ENCODE assay signal across 21 mouse cellular contexts in genomic region chr5:21532921-21533320, GRCm38 (mm10). TPM values are rescaled to one million over a fixed set of nuclear protein-coding genes. Genes with fewer than 3 reads are reported as not detected.
DNase-seq lines count a peak whose midpoint lies in the region; ATAC-seq and TF ChIP-seq lines count a peak whose summit lies in the region.
"Had no signal": no experiment of that assay in that cellular context is flagged by ENCODE, and none has a peak within 500 bp of the region (broad histone marks: within the 10 kb centered on the region; RNA-seq: fewer than 3 reads in every experiment).

No protein-coding gene starts in this region.

- H3K4me2 ChIP-seq in kidney, embryonic 16.5 days (replicated peaks; ENCODE audit: low read depth, low read length), result no peak overlapping the region
- H3K4me2 ChIP-seq: embryonic facial prominence, embryonic 13.5 days; hindbrain, embryonic 12.5 days; intestine, embryonic 15.5 days; lung, embryonic 14.5 days; neural tube, embryonic 12.5 days had no signal

- no peak overlapping the region for H3K9ac ChIP-seq in kidney, embryonic 16.5 days (replicated peaks; ENCODE audit: low read length)
- H3K9ac ChIP-seq: embryonic facial prominence, embryonic 13.5 days; hindbrain, embryonic 12.5 days; intestine, embryonic 15.5 days; lung, embryonic 14.5 days; neural tube, embryonic 12.5 days had no signal

- H3K4me3 ChIP-seq in lung, adult 2 months (replicated peaks; ENCODE audit: extremely low read depth, low read depth, low read length), result no peak overlapping the region
- no peak overlapping the region for H3K4me3 ChIP-seq in gastrocnemius, adult 2 months
- H3K4me3 ChIP-seq in kidney, embryonic 16.5 days (ENCODE audit: low read length), result no peak overlapping the region
- H3K4me3 ChIP-seq: embryonic facial prominence, embryonic 13.5 days; hindbrain, embryonic 12.5 days; intestine, embryonic 15.5 days; neural tube, embryonic 12.5 days had no signal

- H3K27ac ChIP-seq in gastrocnemius, adult 2 months, result peak overlapping the region; percentile 58
- H3K27ac ChIP-seq in kidney, embryonic 16.5 days (ENCODE audit: low read length), result no peak overlapping the region
- H3K27ac ChIP-seq: embryonic facial prominence, embryonic 13.5 days; hindbrain, embryonic 12.5 days; intestine, embryonic 15.5 days; kidney, postnatal 0 days; neural tube, embryonic 12.5 days had no signal

- H3K27me3 ChIP-seq in kidney, embryonic 16.5 days (ENCODE audit: insufficient read depth, low read length), result no peaks in the 10 kb centered on the region
- H3K27me3 ChIP-seq: embryonic facial prominence, embryonic 13.5 days; hindbrain, embryonic 12.5 days; intestine, embryonic 15.5 days; neural tube, embryonic 12.5 days had no signal

- whole genome bisulfite sequencing in lung, adult 2 months, result 70% methylated on average over 5 of the region's 5 CpGs
- 90% methylated on average over 5 of the region's 5 CpGs for WGBS in kidney, embryonic 16.5 days

- no peak for ATAC-seq in kidney, embryonic 16.5 days (ENCODE audit: low FRiP score, low TSS enrichment)
- ATAC-seq: intestine, embryonic 15.5 days had no signal

- TF ChIP-seq POLR2A in lung, adult 2 months (IDR thresholded peaks at IDR 0.05; ENCODE audit: borderline replicate concordance, extremely low read depth, low read depth, low read length), result no peak

- no peak for TF ChIP-seq CTCF in lung, adult 2 months (IDR thresholded peaks at IDR 0.05; ENCODE audit: insufficient read depth, low read length)
- TF ChIP-seq CTCF in gastrocnemius, adult 2 months (IDR thresholded peaks at IDR 0.05), result no peak

- DNase-seq in lung, adult 18-20 months, result peak; percentile 24 to 30
- DNase-seq in lung, adult 2 months, result no peak
- peak; percentile 45 for DNase-seq in adrenal gland, adult 8-10 months
- DNase-seq in gastrocnemius, adult 2 months, result peak; percentile 70
- peak; percentile 64 for DNase-seq in heart, postnatal 25 days (ENCODE audit: low spot score)
- DNase-seq in cerebellum, adult 11-12 months, result no peak
- no peak for DNase-seq in cerebellum, adult 8-10 months
- DNase-seq: cerebellum, adult 2 months; left cerebral cortex, postnatal 4 days; lung, embryonic 14.5 days; right cerebral cortex, postnatal 14 days; thymus, postnatal 25 days had no signal

- H3K9me3 ChIP-seq in kidney, embryonic 16.5 days (ENCODE audit: low read length), result no peaks in the 10 kb centered on the region; the same call in 1 of the 2 replicates
- H3K9me3 ChIP-seq: hindbrain, embryonic 12.5 days; intestine, embryonic 15.5 days; neural tube, embryonic 12.5 days had no signal

- intact Hi-C loops in gastrocnemius, adult 2 months (cut with DNase I), result no loop called here
- intact Hi-C loops in heart, postnatal 25 days (cut with DNase I), result no loop called here

- H3K4me1 ChIP-seq in lung, adult 2 months (ENCODE audit: control insufficient read depth, insufficient read depth, low read length), result peaks cover 3% of the 10 kb centered on the region; the same call in 1 of the 2 replicates
- H3K4me1 ChIP-seq in kidney, embryonic 16.5 days (ENCODE audit: insufficient read depth, low read length), result no peaks in the 10 kb centered on the region
- H3K4me1 ChIP-seq: embryonic facial prominence, embryonic 13.5 days; hindbrain, embryonic 12.5 days; intestine, embryonic 15.5 days had no signal

- no peaks in the 10 kb centered on the region for H3K36me3 ChIP-seq in kidney, embryonic 16.5 days (ENCODE audit: insufficient read depth, low read length)
- H3K36me3 ChIP-seq: embryonic facial prominence, embryonic 13.5 days; hindbrain, embryonic 12.5 days; intestine, embryonic 15.5 days; neural tube, embryonic 12.5 days had no signal

RNA-seq across cellular contexts. Expression of gene Lrrc17, which starts 10.4 kb away (rescaled TPM):
- polyA plus RNA-seq in lung, adult 2 months (2012; rRNA removed), result 3.7 and 4.6 TPM in 2 replicates
- total RNA-seq in adrenal gland, adult 8-10 months (2022), result 1 to 10 TPM; 3.5 to 5.0 (median 3.9) TPM
- total RNA-seq in gastrocnemius, adult 2 months (2021), result 1 to 10 TPM; 1.0 to 1.8 TPM
- 1 to 10 TPM; 2.4 to 4.2 TPM for total RNA-seq in heart, postnatal 25 days (2021)
- 43.8 and 48.5 TPM in 2 replicates for polyA plus RNA-seq in kidney, embryonic 16.5 days (2015; fragmentation: Nextera tagmentation; extraction: Ambion mirVana)
- total RNA-seq: granulocyte monocyte progenitor cell, adult 5-6 weeks; megakaryocyte-erythroid progenitor cell, adult 5-6 weeks; monocyte, adult 5-6 weeks had no signal

Comparison
In these comparisons a context has a peak if more than half of its experiments do, and no peak if none do; other contexts are left out.
1. DNase-seq: peak in lung, adult 18-20 months (2 of 2), adrenal gland, adult 8-10 months (single experiment), gastrocnemius, adult 2 months (single experiment) and heart, postnatal 25 days (single experiment); none in lung, adult 2 months (single experiment), cerebellum, adult 11-12 months (single experiment) and cerebellum, adult 8-10 months (single experiment).